Mouse (Mus musculus): ENCODE results near the gene Gpr88. TPM values are rescaled to one million over a fixed set of nuclear protein-coding genes. Genes with fewer than 3 reads are reported as not detected.

Gene Gpr88
- polyA plus RNA-seq, 1 experiment = 1.00 TPM

- TF ChIP-seq CTCF (IDR thresholded peaks at IDR 0.05; ENCODE audit: control insufficient read depth, insufficient read depth, low read length) = no peak
- no peak for TF ChIP-seq POLR2A (IDR thresholded peaks at IDR 0.05; ENCODE audit: borderline replicate concordance, control insufficient read depth, low read depth, low read length)
- Histone ChIP-seq H3K27ac (ENCODE audit: control insufficient read depth, insufficient read depth, low read depth, low read length, poor library complexity) (no peak overlapping the region), H3K4me1 (ENCODE audit: control insufficient read depth, insufficient read depth, low read length) (no peaks in the 10 kb centered on the region), H3K4me3 (replicated peaks; ENCODE audit: control insufficient read depth, low read depth, low read length) (no peak overlapping the region)
- WGBS = 94% methylated on average over 4 of the region's 4 CpGs
Measured at GRCm38 (mm10) chr3:116284735-116285134, 31.4 kb upstream of the Gpr88 start.

- 81% methylated on average over 2 of the region's 2 CpGs for WGBS
- no peak for TF ChIP-seq POLR2A (IDR thresholded peaks at IDR 0.05; ENCODE audit: borderline replicate concordance, control insufficient read depth, low read depth, low read length)
- TF ChIP-seq CTCF (IDR thresholded peaks at IDR 0.05; ENCODE audit: control insufficient read depth, insufficient read depth, low read length) = no peak
- Histone ChIP-seq H3K27ac (ENCODE audit: control insufficient read depth, insufficient read depth, low read depth, low read length, poor library complexity) (no peak overlapping the region), H3K4me3 (replicated peaks; ENCODE audit: control insufficient read depth, low read depth, low read length) (no peak overlapping the region), H3K4me1 (ENCODE audit: control insufficient read depth, insufficient read depth, low read length) (no peaks in the 10 kb centered on the region)
Measured at GRCm38 (mm10) chr3:116283996-116284395, 30.7 kb upstream of the Gpr88 start.

- TF ChIP-seq POLR2A (IDR thresholded peaks at IDR 0.05; ENCODE audit: borderline replicate concordance, control insufficient read depth, low read depth, low read length) (no peak), CTCF (IDR thresholded peaks at IDR 0.05; ENCODE audit: control insufficient read depth, insufficient read depth, low read length) (no peak)
- no peaks in the 10 kb centered on the region; the same call in 1 of the 2 replicates for H3K4me1 ChIP-seq (ENCODE audit: control insufficient read depth, insufficient read depth, low read length)
- 91% methylated on average over 6 of the region's 6 CpGs for WGBS
Measured at GRCm38 (mm10) chr3:116281663-116282062, 28.4 kb upstream of the Gpr88 start.

GRCm38 (mm10) chr3:116277146-116277545 is 23.8 kb upstream of the Gpr88 start:
- H3K27ac ChIP-seq (ENCODE audit: control insufficient read depth, insufficient read depth, low read depth, low read length, poor library complexity) = no peak overlapping the region
- WGBS = 82% methylated on average over 8 of the region's 8 CpGs
- no peaks in the 10 kb centered on the region; the same call in 1 of the 2 replicates for H3K4me1 ChIP-seq (ENCODE audit: control insufficient read depth, insufficient read depth, low read length)
- TF ChIP-seq CTCF (IDR thresholded peaks at IDR 0.05; ENCODE audit: control insufficient read depth, insufficient read depth, low read length) = no peak
- TF ChIP-seq POLR2A (IDR thresholded peaks at IDR 0.05; ENCODE audit: borderline replicate concordance, control insufficient read depth, low read depth, low read length) = no peak
- no peak overlapping the region for H3K4me3 ChIP-seq (replicated peaks; ENCODE audit: control insufficient read depth, low read depth, low read length)

More at GRCm38 (mm10) chr3:116281663-116282062, 28.4 kb upstream of the Gpr88 start:
- no peak overlapping the region for H3K27ac ChIP-seq (ENCODE audit: control insufficient read depth, insufficient read depth, low read depth, low read length, poor library complexity)
- H3K4me3 ChIP-seq (replicated peaks; ENCODE audit: control insufficient read depth, low read depth, low read length) = no peak overlapping the region

GRCm38 (mm10) chr3:116271679-116272078 is 18.4 kb upstream of the Gpr88 start:
- Histone ChIP-seq H3K27ac (ENCODE audit: control insufficient read depth, insufficient read depth, low read depth, low read length, poor library complexity) (no peak overlapping the region), H3K4me3 (replicated peaks; ENCODE audit: control insufficient read depth, low read depth, low read length) (no peak overlapping the region), H3K4me1 (ENCODE audit: control insufficient read depth, insufficient read depth, low read length) (no peaks in the 10 kb centered on the region)
- 83% methylated on average over 6 of the region's 6 CpGs for WGBS
- no peak for TF ChIP-seq CTCF (IDR thresholded peaks at IDR 0.05; ENCODE audit: control insufficient read depth, insufficient read depth, low read length)
- no peak for TF ChIP-seq POLR2A (IDR thresholded peaks at IDR 0.05; ENCODE audit: borderline replicate concordance, control insufficient read depth, low read depth, low read length)

- WGBS = 84% methylated on average over 2 of the region's 2 CpGs
- Histone ChIP-seq H3K4me3 (replicated peaks; ENCODE audit: control insufficient read depth, low read depth, low read length) (no peak overlapping the region), H3K27ac (ENCODE audit: control insufficient read depth, insufficient read depth, low read depth, low read length, poor library complexity) (no peak overlapping the region), H3K4me1 (ENCODE audit: control insufficient read depth, insufficient read depth, low read length) (no peaks in the 10 kb centered on the region)
- TF ChIP-seq CTCF (IDR thresholded peaks at IDR 0.05; ENCODE audit: control insufficient read depth, insufficient read depth, low read length) = no peak
- TF ChIP-seq POLR2A (IDR thresholded peaks at IDR 0.05; ENCODE audit: borderline replicate concordance, control insufficient read depth, low read depth, low read length) = no peak
Measured at GRCm38 (mm10) chr3:116267036-116267654, 13.8 kb upstream of the Gpr88 start.

- H3K27ac ChIP-seq (ENCODE audit: control insufficient read depth, insufficient read depth, low read depth, low read length, poor library complexity) = no peak overlapping the region
- no peaks in the 10 kb centered on the region for H3K4me1 ChIP-seq (ENCODE audit: control insufficient read depth, insufficient read depth, low read length)
- no peak overlapping the region for H3K4me3 ChIP-seq (replicated peaks; ENCODE audit: control insufficient read depth, low read depth, low read length)
- TF ChIP-seq POLR2A (IDR thresholded peaks at IDR 0.05; ENCODE audit: borderline replicate concordance, control insufficient read depth, low read depth, low read length) = no peak
- TF ChIP-seq CTCF (IDR thresholded peaks at IDR 0.05; ENCODE audit: control insufficient read depth, insufficient read depth, low read length) = no peak
- 78% methylated on average over 3 of the region's 3 CpGs for WGBS
Measured at GRCm38 (mm10) chr3:116266360-116266759, 13.1 kb upstream of the Gpr88 start.

GRCm38 (mm10) chr3:116263977-116264376 is 10.7 kb upstream of the Gpr88 start:
- no peak for TF ChIP-seq CTCF (IDR thresholded peaks at IDR 0.05; ENCODE audit: control insufficient read depth, insufficient read depth, low read length)
- no peak for TF ChIP-seq POLR2A (IDR thresholded peaks at IDR 0.05; ENCODE audit: borderline replicate concordance, control insufficient read depth, low read depth, low read length)
- H3K27ac ChIP-seq (ENCODE audit: control insufficient read depth, insufficient read depth, low read depth, low read length, poor library complexity) = no peak overlapping the region
- H3K4me1 ChIP-seq (ENCODE audit: control insufficient read depth, insufficient read depth, low read length) = no peaks in the 10 kb centered on the region
- 78% methylated on average over 1 of the region's 1 CpGs for WGBS
- no peak overlapping the region for H3K4me3 ChIP-seq (replicated peaks; ENCODE audit: control insufficient read depth, low read depth, low read length)

GRCm38 (mm10) chr3:116263061-116263460 is 9.8 kb upstream of the Gpr88 start:
- TF ChIP-seq POLR2A (IDR thresholded peaks at IDR 0.05; ENCODE audit: borderline replicate concordance, control insufficient read depth, low read depth, low read length) = no peak
- no peak for TF ChIP-seq CTCF (IDR thresholded peaks at IDR 0.05; ENCODE audit: control insufficient read depth, insufficient read depth, low read length)
- no peaks in the 10 kb centered on the region for H3K4me1 ChIP-seq (ENCODE audit: control insufficient read depth, insufficient read depth, low read length)
- 83% methylated on average over 5 of the region's 5 CpGs for WGBS
- no peak overlapping the region for H3K4me3 ChIP-seq (replicated peaks; ENCODE audit: control insufficient read depth, low read depth, low read length)
- H3K27ac ChIP-seq (ENCODE audit: control insufficient read depth, insufficient read depth, low read depth, low read length, poor library complexity) = no peak overlapping the region

All from bone marrow, adult 2 months (tissue).